Mouse (Mus musculus) liver, adult 2 months (tissue): ENCODE measurements at regions not wholly inside any gene's neighbourhood (a gene's known extent, or its start where the extent isn't known, plus 50 kb on each side); places are given as distances from the start of the nearest gene placed in this dataset.
"Not testable (repeated sequence)": the region's sequence is repeated elsewhere in the genome, so short reads cannot be mapped to it uniquely, and the experiment has no call there.

Experiments
- CTCF ChIP-seq: fragments of 200-500 bp; IDR thresholded peaks from 2 replicates; pipeline ENCODE4 v1.5.1; 2011; ENCODE audit warnings: low read depth, low read length, control low read depth
- POLR2A ChIP-seq: fragments of 200-500 bp; IDR thresholded peaks from 2 replicates; pipeline ENCODE4 v1.6.1; 2011; ENCODE audit warnings: low read length, control low read depth; ENCODE audit not compliant: insufficient read depth; ENCODE audit errors: extremely low read depth

- TF ChIP-seq CTCF, POLR2A: not testable (repeated sequence)
Observed at GRCm38 (mm10) chr2:166281137-166281536, 125.7 kb upstream of the Sulf2 start.
